Mouse (Mus musculus): ENCODE data around the gene Zfp513.

Gene Zfp513

DNA sequence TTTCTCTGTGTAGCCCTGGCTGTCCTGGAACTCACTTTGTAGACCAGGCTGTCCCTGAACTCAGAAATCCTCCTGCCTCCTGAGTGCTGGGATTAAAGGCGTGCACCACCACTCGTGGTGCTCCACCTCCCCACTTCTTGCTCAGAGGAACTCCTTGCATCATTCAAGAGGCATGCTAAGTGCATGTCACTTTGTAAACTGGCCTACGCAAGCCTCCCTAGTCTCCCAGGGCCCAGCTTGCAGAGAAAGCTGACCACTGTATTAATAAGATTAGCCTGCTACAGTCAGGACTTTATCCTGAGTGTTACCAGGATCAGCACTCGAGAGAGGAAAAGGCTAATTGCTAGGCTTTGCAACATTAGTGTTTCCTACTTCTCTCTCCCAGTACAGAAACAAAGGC, 33.5 kb downstream of the Zfp513 start:
- DNase-seq (ENCODE audit: low spot score in 2 of 2) = no peak

DNA sequence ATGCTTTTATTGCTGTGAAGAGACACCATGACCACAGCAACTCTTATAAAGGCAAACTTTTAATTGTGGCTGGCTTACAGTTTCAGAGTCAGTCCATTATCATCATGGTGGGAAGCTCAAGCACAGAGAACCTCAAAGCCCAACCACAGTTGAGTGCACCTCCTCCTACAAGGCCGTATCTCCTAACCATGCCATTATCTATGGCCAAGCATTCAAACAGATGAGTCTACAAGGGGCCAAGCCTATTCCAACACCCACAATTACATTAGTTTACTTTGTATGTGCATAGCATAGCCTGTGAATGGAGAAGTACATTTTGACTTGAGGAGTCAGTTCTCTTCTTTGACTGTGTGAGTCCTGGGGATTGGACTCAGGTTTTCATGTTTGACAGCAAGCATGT, 37.2 kb downstream of the Zfp513 start:
- no peak for DNase-seq (ENCODE audit: low spot score in 2 of 2)

DNA sequence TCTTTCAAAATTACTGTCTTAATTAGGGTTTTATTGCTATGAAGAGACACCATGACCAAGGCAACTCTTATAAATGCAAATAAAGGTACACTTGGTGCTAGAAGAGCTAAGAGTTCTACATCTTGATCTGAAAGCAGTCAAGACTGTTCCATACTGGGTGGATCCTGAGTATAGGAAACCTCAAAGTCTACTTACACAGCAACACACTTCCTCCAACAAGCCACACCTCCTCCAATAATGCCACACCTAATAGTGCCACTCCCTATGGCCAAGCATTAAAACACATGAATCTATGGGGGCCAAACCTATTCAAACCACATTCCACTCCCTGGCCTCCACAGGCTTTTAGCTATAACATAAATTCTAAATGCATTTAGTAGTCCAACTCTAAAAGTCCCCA, 39.6 kb downstream of the Zfp513 start:
- no peak for DNase-seq (ENCODE audit: low spot score in 2 of 2)

DNA sequence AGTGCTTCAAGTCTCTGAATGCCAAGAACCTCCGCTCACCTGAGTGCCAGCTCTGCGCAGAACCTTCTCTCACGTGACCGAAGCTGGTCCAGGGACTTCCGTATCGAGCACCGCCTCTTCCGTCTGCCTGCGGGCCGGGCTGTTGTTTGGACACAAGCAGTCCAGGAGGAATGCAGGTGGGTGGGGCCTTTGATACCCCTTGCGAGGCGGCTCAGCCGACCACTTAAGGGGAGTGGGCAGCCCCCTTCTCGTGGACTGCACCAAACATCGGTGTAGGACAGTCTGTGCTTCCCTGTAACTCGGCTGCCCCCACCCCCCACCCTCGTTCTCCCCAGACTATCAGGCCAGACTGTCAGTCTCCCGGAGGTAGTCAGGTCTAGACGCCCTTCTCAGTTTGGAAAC, 48.0 kb downstream of the Zfp513 start, which contains the start of gene Mpv17:
Gene Mpv17, minus strand, starts transcription at position 100 of the 402 bp plus-strand sequence.
- DNase-seq (ENCODE audit: low spot score in 2 of 2) = peak; percentile 81 to 90

DNA sequence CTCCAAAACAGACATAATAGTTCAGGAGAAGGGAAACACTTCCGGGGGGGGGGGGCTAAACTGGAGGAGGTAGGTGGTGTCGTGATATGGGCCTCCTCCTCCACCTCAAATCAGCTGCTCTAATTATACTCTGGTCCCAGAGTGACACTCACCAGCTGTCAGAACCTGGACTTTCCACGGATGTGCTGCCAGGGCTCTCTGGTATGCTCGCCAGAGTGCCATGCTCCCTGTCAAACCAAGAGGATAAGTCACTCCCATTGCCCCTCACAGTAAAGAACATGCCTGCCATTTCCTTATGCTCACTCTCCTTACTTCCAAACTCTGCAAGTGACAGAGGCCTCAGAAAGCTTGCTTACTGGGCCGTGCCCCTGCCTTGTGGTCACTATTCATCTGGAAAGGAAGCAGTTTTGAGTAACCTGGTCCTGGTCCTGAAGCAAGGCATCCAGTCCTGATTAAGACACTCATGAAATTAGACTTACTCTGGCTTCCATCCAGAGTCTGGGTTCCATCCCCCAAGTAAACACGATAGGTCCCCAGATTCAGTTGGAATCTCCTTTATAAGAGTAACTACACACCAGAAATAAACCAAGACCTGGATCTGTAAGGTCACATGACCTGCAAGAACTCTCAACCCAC, 48.5 kb downstream of the Zfp513 start:
- no peak for DNase-seq (ENCODE audit: low spot score in 2 of 2)

DNA sequence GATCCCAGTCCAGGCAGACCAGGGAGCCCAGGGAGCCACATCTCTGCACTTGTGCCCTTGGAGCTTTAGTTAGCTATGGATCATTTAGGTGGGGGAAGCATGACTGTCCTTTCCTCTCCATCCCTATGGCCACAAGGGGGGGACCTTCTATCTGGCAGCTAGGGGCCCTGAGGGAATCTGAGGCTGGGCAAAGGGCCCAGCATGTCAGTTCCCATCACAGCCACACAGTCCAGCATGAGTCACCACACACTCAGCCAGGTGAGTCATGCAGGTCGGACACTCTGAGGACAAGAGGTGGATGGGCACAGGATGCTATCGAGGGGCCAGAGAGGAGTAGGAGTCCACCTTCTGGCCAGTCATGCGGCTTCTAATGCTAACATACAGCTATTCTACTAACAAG, 50.4 kb downstream of the Zfp513 start:
- DNase-seq (ENCODE audit: low spot score in 2 of 2) = no peak

DNA sequence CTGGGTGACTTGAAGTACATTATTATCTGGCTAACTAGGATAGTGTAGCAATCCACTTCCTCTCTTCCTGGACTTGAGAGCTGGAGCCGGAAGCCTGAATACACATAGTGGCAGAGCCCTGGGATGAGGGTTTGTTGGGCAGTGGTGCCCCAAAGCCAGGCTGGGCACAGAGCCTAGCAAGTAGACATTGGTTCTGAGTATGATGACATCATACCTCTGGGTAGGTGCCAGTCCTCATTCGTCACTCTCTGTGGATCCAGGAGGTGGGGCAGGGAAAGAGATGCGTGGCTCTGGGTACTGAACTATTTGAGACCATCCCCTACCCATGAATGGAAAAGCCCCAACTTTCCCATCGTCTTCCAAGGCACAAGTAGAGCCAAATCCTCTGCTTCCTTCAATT, 52.3 kb downstream of the Zfp513 start:
- no peak for DNase-seq (ENCODE audit: low spot score in 2 of 2)
